Mouse (Mus musculus) hindbrain, embryonic 14.5 days (tissue): Measurements from ENCODE around the gene Aplp2. TPM values are rescaled to one million over a fixed set of nuclear protein-coding genes. Genes with fewer than 3 reads are reported as not detected.

Experiments
- ATAC-seq: fragments of 200-750 bp; cut with Nextera tagmentation; 2 replicates; pipeline ENCODE4 v1.8.0; 2017; ENCODE audit warnings: moderate number of reproducible peaks, mild to moderate bottlenecking, moderate TSS enrichment, moderate library complexity; ENCODE audit not compliant: low FRiP score
- DNase-seq: peaks from one replicate; pipeline ENCODE4 v3.0.0-alpha.2; 2015; ENCODE audit warnings: low spot score
- H3K27ac ChIP-seq: fragments of 300-500 bp; sonication (generic); 2 replicates; pipeline ENCODE4 v1.5.1; 2014; ENCODE audit warnings: mild to moderate bottlenecking, moderate library complexity
- H3K27me3 ChIP-seq: fragments of 300-500 bp; sonication (generic); 2 replicates; pipeline ENCODE4 v1.6.1; 2014; ENCODE audit warnings: mild to moderate bottlenecking, low read length, mixed read lengths; ENCODE audit not compliant: control insufficient read depth, insufficient read depth
- H3K36me3 ChIP-seq: fragments of 300-500 bp; sonication (generic); replicated peaks from 2 replicates; pipeline ENCODE4 v1.6.1; 2014; ENCODE audit not compliant: control insufficient read depth, insufficient read depth
- H3K4me1 ChIP-seq: fragments of 300-500 bp; sonication (generic); replicated peaks from 2 replicates; pipeline ENCODE4 v1.6.1; 2014; ENCODE audit warnings: antibody characterized with exemption, low read length, mixed read lengths; ENCODE audit not compliant: control insufficient read depth, insufficient read depth
- H3K4me2 ChIP-seq: fragments of 300-500 bp; sonication (generic); replicated peaks from 2 replicates; pipeline ENCODE4 v1.6.1; 2014; ENCODE audit warnings: mild to moderate bottlenecking, moderate library complexity
- H3K4me3 ChIP-seq: fragments of 300-500 bp; sonication (generic); replicated peaks from 2 replicates; pipeline ENCODE4 v1.5.1; 2014; ENCODE audit warnings: mild to moderate bottlenecking, low read length
- H3K9ac ChIP-seq: fragments of 300-500 bp; sonication (generic); 2 replicates; pipeline ENCODE4 v1.6.1; 2014
- H3K9me3 ChIP-seq: fragments of 300-500 bp; sonication (generic); 2 replicates; pipeline ENCODE4 v1.6.1; 2016; ENCODE audit warnings: low read length; ENCODE audit not compliant: control insufficient read depth
- WGBS: fragments of 180-500 bp; shearing (Covaris S2); extraction: QIAGEN DNeasy Blood & Tissue Kit; methylation state at CpG from one replicate; pipeline ENCODE4 v1.1.7; 2014; 5-methylcytosine and 5-hydroxymethylcytosine counted together
- polyA plus RNA-seq: library from polyadenylated mRNA; unstranded; fragments of >200 nt; fragmentation: Nextera tagmentation; extraction: Ambion mirVana; gene quantifications from 2 replicates; pipeline ENCODE4 v1.2.1, GENCODE M21; 2014

Aplp2 gene
- polyA plus RNA-seq: 398 and 452 TPM in 2 replicates

DNA sequence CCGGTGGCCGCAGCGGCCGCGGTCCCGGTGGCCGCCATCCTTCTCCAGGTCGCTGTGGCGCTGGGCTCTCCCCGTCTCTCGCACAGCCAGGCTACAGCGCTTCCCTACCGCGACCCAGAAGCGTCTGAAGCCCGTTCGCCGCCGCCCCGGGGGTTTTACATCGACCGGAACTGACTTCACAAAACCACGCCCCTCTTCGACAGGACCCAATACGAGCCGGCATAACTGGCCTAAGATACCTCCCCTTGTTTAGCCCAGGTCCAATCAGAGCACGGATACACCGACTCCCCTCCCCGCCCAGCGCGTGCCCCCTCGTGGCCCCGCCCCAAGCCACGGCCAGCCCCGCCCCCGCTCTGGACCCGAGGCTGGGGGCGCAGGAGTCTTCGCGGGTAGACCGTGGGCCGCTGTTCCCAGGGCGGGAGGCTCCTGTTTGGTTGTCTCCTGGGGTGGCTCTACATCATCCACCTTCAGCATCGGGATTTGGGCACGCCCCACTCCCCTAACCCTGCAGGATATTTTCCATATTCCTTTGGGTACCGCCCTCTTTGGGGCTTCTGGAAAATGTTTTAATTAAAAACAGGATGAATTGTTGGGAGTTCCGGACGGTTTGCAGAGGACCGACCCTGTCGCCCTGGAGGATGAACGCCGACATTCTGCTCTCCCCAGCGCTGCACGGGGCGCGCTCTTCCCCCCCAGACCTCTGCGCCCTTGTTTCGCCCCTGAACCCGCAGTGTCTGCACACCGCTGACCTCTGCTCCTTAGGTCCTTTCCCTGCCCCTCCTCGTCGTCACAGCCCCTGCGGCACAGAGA lies at the start of gene Aplp2:
Aplp2 (minus strand) TSS at position 126 of the 810 bp plus-strand sequence.
- Histone ChIP-seq H3K4me1 (peaks cover 28% of the 10 kb centered on the region), H3K27ac (peak within 1 kb of the TSS; percentile 92), H3K4me2 (peak within 1 kb of the TSS; percentile 90), H3K9me3 (no peaks in the 10 kb centered on the region), H3K9ac (peak within 1 kb of the TSS; percentile 92), H3K4me3 (peak within 1 kb of the TSS; percentile 94), H3K27me3 (no peaks in the 10 kb centered on the region), H3K36me3 (no peaks in the 10 kb centered on the region)
- ATAC-seq: peak; percentile 100
- under 1% methylated on average over 55 of the region's 63 CpGs for WGBS
- peak; percentile 96 for DNase-seq

DNA sequence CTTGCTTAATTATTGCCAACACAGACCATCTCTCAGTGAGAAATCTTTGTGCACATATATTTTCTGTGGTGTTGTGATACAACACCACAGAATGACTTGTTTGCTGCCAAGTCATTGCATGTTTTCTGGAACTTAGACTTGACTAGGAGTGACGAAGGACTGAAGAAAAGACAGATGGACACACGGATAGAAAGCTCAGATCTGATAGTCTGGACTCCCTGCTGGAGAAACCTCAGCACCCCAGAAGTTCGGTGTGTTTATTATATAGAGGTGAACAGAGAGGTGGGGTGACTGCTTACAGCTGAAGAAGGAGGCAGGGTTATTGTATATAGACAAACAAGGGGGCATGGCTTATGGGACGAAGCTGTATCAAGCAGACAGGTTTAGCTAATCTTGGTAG lies 48.6 kb upstream of the Aplp2 start:
- no peak overlapping the region for H3K27ac ChIP-seq
- no peak overlapping the region for H3K4me3 ChIP-seq
- ATAC-seq (no peak), DNase-seq (no peak)
- WGBS: 66% methylated on average over 4 of the region's 4 CpGs
- H3K4me2 ChIP-seq: no peak overlapping the region
- no peak overlapping the region for H3K9ac ChIP-seq
- no peaks in the 10 kb centered on the region for H3K36me3 ChIP-seq
- no peaks in the 10 kb centered on the region for H3K27me3 ChIP-seq
- H3K9me3 ChIP-seq: no peaks in the 10 kb centered on the region
- H3K4me1 ChIP-seq: no peaks in the 10 kb centered on the region

DNA sequence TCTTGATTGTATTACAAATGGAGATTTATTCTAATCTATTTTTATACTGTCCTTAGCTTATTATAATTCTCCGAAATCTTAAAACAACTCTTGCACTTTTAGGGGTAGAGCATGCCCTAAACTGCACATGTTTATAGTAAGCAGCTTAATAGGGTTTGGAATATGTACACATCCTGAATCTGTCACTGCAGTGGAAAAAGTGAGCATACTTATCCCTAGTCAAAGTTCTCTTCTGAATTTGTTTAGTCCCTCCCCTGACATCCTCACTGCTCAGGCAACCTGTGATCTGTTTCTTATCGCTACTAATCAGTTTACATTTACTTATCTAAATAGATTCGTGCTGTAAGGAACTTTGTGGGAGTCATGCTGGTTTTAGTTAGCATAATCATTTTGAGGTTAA lies 46.6 kb upstream of the Aplp2 start:
- no peaks in the 10 kb centered on the region for H3K4me1 ChIP-seq
- no peak overlapping the region for H3K4me3 ChIP-seq
- 79% methylated on average over 3 of the region's 3 CpGs for WGBS
- no peak overlapping the region for H3K4me2 ChIP-seq
- no peak overlapping the region for H3K9ac ChIP-seq
- H3K36me3 ChIP-seq: no peaks in the 10 kb centered on the region
- H3K9me3 ChIP-seq: no peaks in the 10 kb centered on the region
- no peaks in the 10 kb centered on the region for H3K27me3 ChIP-seq
- no peak for ATAC-seq
- no peak overlapping the region for H3K27ac ChIP-seq
- DNase-seq: no peak

DNA sequence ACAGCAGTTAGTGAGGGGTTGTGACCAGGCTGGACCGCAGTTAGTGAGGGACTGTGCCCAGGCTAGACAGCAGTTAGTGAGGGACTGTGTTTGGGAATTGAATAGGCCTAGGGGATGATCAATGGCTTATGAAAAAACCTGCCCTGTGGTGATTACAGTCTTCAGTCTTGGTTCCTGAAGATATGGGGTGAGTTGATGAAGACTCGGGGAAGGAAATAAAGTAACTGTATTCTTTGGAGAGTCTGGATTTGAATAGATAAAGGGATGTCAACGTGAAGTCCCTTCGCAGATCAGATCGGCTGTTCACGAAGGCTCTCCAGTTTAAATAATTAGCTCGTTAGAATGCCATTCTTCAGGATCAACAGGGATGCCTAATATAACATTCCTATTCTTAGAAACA lies 44.3 kb upstream of the Aplp2 start:
- no peaks in the 10 kb centered on the region for H3K36me3 ChIP-seq
- H3K4me2 ChIP-seq: no peak overlapping the region
- ATAC-seq (no peak), DNase-seq (no peak)
- no peak overlapping the region for H3K27ac ChIP-seq
- WGBS: 82% methylated on average over 7 of the region's 7 CpGs
- H3K4me1 ChIP-seq: no peaks in the 10 kb centered on the region
- H3K27me3 ChIP-seq: no peaks in the 10 kb centered on the region
- H3K4me3 ChIP-seq: no peak overlapping the region
- no peak overlapping the region for H3K9ac ChIP-seq
- H3K9me3 ChIP-seq: no peaks in the 10 kb centered on the region

DNA sequence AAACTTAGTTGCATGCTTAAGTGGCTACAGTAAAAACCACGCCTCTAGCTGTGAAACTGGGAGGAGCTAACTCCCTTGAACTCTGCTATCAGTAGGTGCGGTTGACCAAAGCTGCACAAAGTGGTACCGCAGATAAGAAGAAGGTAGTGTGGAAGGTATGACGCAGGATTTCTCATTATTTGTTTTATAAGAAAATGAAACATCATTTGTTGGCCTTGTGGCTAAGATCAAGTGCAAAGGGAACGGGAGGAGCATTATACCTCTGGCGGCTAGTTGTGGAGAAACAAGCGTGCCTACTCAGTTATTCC lies 43.0 kb upstream of the Aplp2 start:
- Histone ChIP-seq H3K4me2 (no peak overlapping the region), H3K4me3 (no peak overlapping the region), H3K27ac (no peak overlapping the region), H3K4me1 (no peaks in the 10 kb centered on the region), H3K27me3 (no peaks in the 10 kb centered on the region), H3K9me3 (no peaks in the 10 kb centered on the region), H3K9ac (no peak overlapping the region), H3K36me3 (no peaks in the 10 kb centered on the region)
- ATAC-seq (no peak), DNase-seq (no peak)
- WGBS: 95% methylated on average over 7 of the region's 7 CpGs

DNA sequence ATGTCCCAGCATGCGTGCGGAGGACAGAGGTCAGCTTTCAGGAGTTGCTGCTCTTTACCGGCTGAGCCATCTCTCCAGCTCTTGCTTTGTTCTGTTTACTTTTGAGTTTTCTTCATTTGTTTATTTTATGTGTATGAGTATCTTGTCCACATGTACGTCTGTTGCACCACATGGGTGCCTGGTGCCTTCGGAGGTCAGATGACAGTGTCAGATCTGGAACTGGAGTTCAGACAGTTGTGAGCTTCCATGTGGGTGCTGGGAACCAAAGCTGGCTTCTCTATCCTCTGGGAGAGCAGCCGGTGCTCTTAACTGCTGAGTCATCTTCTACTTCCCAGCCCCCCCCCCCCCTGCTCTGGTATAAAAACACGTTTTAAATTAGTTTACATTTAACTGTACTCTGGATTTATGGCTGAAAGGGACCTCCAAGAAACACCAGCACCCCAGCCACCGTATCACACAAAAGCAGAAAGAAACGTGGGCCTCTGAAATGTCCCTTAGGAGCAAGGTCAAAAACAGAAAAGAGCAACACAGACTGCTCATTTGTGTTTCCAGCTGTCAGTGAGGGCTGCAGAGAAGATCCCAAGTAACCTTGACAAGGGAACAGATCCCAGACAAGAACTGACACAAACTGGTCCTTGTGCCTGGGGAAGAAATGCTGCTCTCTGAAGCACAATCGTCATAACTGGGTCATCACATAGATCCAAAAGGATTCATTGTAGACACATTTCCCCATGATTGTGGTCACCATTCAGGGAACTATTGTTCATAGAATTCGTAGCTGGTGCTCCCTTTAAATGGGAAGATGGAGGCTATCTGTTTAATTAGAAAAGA lies 42.5 kb upstream of the Aplp2 start:
- DNase-seq: no peak
- H3K4me1 ChIP-seq: no peaks in the 10 kb centered on the region
- no peaks in the 10 kb centered on the region for H3K9me3 ChIP-seq
- H3K4me2 ChIP-seq: no peak overlapping the region
- H3K27me3 ChIP-seq: no peaks in the 10 kb centered on the region
- H3K9ac ChIP-seq: no peak overlapping the region
- H3K4me3 ChIP-seq: no peak overlapping the region
- H3K27ac ChIP-seq: no peak overlapping the region
- 74% methylated on average over 11 of the region's 11 CpGs for WGBS
- H3K36me3 ChIP-seq: no peaks in the 10 kb centered on the region
- no peak for ATAC-seq

DNA sequence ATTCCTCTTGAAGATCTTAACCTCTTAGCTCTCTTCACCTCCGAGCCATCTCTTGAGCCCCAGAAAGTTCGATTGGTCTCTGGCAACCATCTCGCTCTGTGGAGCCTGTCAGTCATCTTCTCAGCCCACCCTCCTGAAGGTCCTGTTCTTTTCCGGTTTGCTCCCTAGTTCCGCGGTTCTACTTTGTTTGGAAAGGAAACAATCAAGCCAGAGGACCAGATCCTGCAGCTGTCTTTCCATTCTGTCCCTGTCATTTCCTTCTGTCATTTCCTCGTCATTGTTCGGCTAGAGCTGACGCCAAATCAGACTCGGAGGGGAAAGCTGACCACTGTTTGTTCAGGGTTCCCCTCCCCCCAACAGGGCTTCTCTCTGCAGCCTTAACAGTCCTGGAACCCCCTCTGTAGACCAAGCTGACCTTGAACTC lies 41.7 kb upstream of the Aplp2 start:
- Histone ChIP-seq H3K27me3 (no peaks in the 10 kb centered on the region), H3K27ac (no peak overlapping the region), H3K9me3 (no peaks in the 10 kb centered on the region), H3K36me3 (no peaks in the 10 kb centered on the region), H3K4me3 (no peak overlapping the region), H3K4me2 (no peak overlapping the region; the same call in 1 of the 2 replicates), H3K9ac (no peak overlapping the region), H3K4me1 (no peaks in the 10 kb centered on the region)
- DNase-seq: no peak
- no peak for ATAC-seq
- 60% methylated on average over 10 of the region's 10 CpGs for WGBS

DNA sequence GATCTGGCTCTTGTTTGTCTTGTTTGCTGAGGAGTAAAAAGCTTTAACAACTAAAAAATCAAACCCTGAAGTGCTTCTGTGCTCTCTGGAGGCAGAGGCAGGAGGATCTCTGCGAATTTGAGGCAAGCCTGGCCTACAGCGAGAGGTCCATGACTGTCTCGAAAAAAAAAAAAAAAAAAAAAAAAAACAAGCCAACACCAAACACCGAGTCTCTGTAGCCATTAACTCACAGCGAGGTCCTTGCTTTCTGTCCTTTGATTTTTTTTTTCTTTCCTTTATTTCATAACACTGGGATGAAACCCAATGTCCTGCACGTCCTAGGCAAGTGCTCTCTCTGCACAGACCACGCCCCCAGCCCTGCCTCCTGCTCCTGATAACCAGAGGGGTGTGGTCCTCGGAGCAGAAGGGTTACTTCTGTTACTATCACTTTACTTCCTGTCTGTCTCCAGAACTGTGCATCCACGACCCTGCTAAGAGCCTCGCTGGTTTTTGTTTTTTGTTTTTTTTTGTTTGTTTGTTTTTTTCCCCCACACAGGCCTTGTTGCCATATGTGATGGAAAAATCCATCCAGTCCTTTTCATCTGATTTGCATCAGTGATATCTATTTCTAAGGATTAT lies 40.7 kb upstream of the Aplp2 start:
- Histone ChIP-seq H3K36me3 (no peaks in the 10 kb centered on the region), H3K4me3 (no peak overlapping the region), H3K9ac (no peak overlapping the region), H3K9me3 (no peaks in the 10 kb centered on the region), H3K4me1 (no peaks in the 10 kb centered on the region), H3K4me2 (no peak overlapping the region), H3K27ac (no peak overlapping the region), H3K27me3 (no peaks in the 10 kb centered on the region)
- no peak for DNase-seq
- 84% methylated on average over 10 of the region's 10 CpGs for WGBS
- no peak for ATAC-seq

DNA sequence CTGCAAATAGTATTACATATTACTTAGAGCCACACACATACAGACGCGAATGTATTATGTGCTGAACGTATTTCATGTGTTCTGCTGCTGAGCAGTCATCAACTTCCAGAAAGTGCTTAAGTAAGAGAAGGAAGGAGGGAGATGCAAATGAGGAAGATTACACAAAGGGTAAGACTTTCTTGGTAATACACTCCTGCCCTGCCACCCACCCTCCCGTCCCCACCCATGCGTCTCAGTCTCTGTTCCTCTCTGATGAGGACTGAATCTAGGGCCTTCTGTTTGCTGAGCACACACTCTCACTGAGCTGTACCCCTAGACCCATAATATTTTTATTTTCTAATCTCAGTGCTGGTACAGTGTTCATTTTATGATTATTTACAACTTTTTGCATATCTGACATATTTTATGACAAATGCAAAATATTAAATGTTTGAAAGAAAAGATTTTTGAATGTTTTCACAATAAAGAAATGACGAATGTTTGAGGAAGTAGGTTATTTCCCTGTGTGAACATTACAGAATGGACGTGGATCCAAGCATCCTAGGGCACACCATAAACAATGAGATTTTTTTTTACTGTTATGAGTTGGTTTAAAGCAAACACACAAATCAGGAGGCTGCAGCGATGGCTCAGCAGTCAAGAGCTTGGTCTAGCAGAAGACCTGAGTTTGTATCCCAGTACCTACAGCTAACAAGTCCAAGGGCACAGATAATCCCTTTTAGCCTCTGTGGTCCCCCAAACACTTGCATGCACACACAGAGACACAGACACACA lies 36.0 kb upstream of the Aplp2 start:
- H3K27me3 ChIP-seq: no peaks in the 10 kb centered on the region
- DNase-seq (no peak), ATAC-seq (no peak)
- 82% methylated on average over 8 of the region's 8 CpGs for WGBS
- no peak overlapping the region for H3K4me2 ChIP-seq
- H3K27ac ChIP-seq: no peak overlapping the region
- H3K4me1 ChIP-seq: no peaks in the 10 kb centered on the region
- H3K9me3 ChIP-seq: no peaks in the 10 kb centered on the region
- H3K36me3 ChIP-seq: no peaks in the 10 kb centered on the region
- no peak overlapping the region for H3K9ac ChIP-seq
- H3K4me3 ChIP-seq: no peak overlapping the region
